Mouse (Mus musculus) testis, adult 2 months (tissue): ENCODE results near the gene Ppp1r35. TPM values are rescaled to one million over a fixed set of nuclear protein-coding genes. Genes with fewer than 3 reads are reported as not detected.
A peak's percentile ranks its signal among the peaks of the same experiment; 100 is the strongest.

Experiments
- H3K27ac ChIP-seq: fragments of 200-500 bp; 2 replicates; pipeline ENCODE4 v1.5.1; 2012; ENCODE audit warnings: low read depth, low read length; ENCODE audit not compliant: control insufficient read depth, insufficient read depth
- H3K27me3 ChIP-seq: fragments of 200-500 bp; 2 replicates; pipeline ENCODE4 v1.6.1; 2012; ENCODE audit warnings: mild to moderate bottlenecking, low read length, moderate library complexity; ENCODE audit not compliant: control insufficient read depth, insufficient read depth
- H3K36me3 ChIP-seq: fragments of 200-500 bp; 2 replicates; pipeline ENCODE4 v1.6.1; 2012; ENCODE audit warnings: mild to moderate bottlenecking, low read length; ENCODE audit not compliant: control insufficient read depth, insufficient read depth
- H3K4me1 ChIP-seq: fragments of 200-500 bp; 2 replicates; pipeline ENCODE4 v1.6.1; 2012; ENCODE audit warnings: low read length; ENCODE audit not compliant: control insufficient read depth, insufficient read depth
- H3K4me3 ChIP-seq: fragments of 200-500 bp; 2 replicates; pipeline ENCODE4 v1.5.1; 2012; ENCODE audit warnings: low read depth, mild to moderate bottlenecking, low read length, moderate library complexity, mixed read lengths; ENCODE audit not compliant: control insufficient read depth
- CTCF ChIP-seq: fragments of 200-500 bp; IDR thresholded peaks from 2 replicates; pipeline ENCODE4 v1.5.1; 2012; ENCODE audit warnings: low read depth, mild to moderate bottlenecking, inconsistent platforms, low read length, moderate library complexity; ENCODE audit not compliant: control insufficient read depth, insufficient read depth, insufficient replicate concordance
- POLR2A ChIP-seq: fragments of 200-500 bp; IDR thresholded peaks from 2 replicates; pipeline ENCODE4 v1.6.1; 2012; ENCODE audit warnings: low read depth, mild to moderate bottlenecking, inconsistent platforms, low read length, moderate library complexity; ENCODE audit not compliant: control insufficient read depth
- polyA plus RNA-seq: library from polyadenylated mRNA; depleted of rRNA; stranded (reverse); fragments of >200 nt; gene quantifications from 2 replicates; pipeline ENCODE4 v1.2.3, GENCODE M21; 2012

Ppp1r35 gene
- polyA plus RNA-seq, 1 experiment = 48.3 TPM

GRCm38 (mm10) chr5:137786109-137786942 is 7.7 kb downstream of the Ppp1r35 start:
- no peak; the same call in 1 of the 2 replicates for TF ChIP-seq CTCF
- peak; percentile 98 for TF ChIP-seq POLR2A

GRCm38 (mm10) chr5:137787151-137787928 is 8.7 kb downstream of the Ppp1r35 start, which contains the start of the genes Mepce and Zcwpw1:
Mepce (minus strand) TSS chr5:137787655.
Zcwpw1 (plus strand) TSS chr5:137787798.
- TF ChIP-seq CTCF (peak; percentile 61; the same call in 1 of the 2 replicates), POLR2A (peak; percentile 84)
- H3K27ac ChIP-seq = peak within 1 kb of the TSS; percentile 99
- H3K4me1 ChIP-seq = peaks cover 12% of the 10 kb centered on the region
- H3K36me3 ChIP-seq = no peaks in the 10 kb centered on the region; the same call in none of the 2 replicates
- no peaks in the 10 kb centered on the region for H3K27me3 ChIP-seq
- H3K4me3 ChIP-seq = peak within 1 kb of the TSS; percentile 99

More at GRCm38 (mm10) chr5:137786109-137786942, 7.7 kb downstream of the Ppp1r35 start:
- Histone ChIP-seq H3K27me3 (no peaks in the 10 kb centered on the region), H3K36me3 (no peaks in the 10 kb centered on the region; the same call in none of the 2 replicates), H3K4me1 (peaks cover 12% of the 10 kb centered on the region), H3K27ac (peak overlapping the region; percentile 99), H3K4me3 (peak overlapping the region; percentile 99)

GRCm38 (mm10) chr5:137788171-137788570 is 9.5 kb downstream of the Ppp1r35 start:
- TF ChIP-seq POLR2A = no peak
- no peak for TF ChIP-seq CTCF
- H3K4me1 ChIP-seq = peaks cover 12% of the 10 kb centered on the region
- H3K36me3 ChIP-seq = no peaks in the 10 kb centered on the region; the same call in 1 of the 2 replicates
- peak overlapping the region; percentile 76 for H3K27ac ChIP-seq
- H3K27me3 ChIP-seq = no peaks in the 10 kb centered on the region
- peak overlapping the region; percentile 95 for H3K4me3 ChIP-seq

GRCm38 (mm10) chr5:137788946-137789531 is 10.4 kb downstream of the Ppp1r35 start:
- H3K36me3 ChIP-seq = no peaks in the 10 kb centered on the region; the same call in 1 of the 2 replicates

GRCm38 (mm10) chr5:137791553-137791952 is 12.9 kb downstream of the Ppp1r35 start:
- no peaks in the 10 kb centered on the region for H3K27me3 ChIP-seq
- no peaks in the 10 kb centered on the region for H3K36me3 ChIP-seq
- TF ChIP-seq CTCF = no peak
- TF ChIP-seq POLR2A = no peak
- H3K4me3 ChIP-seq = no peak overlapping the region
- H3K4me1 ChIP-seq = peaks cover 2% of the 10 kb centered on the region; the same call in 1 of the 2 replicates
- H3K27ac ChIP-seq = no peak overlapping the region

More at GRCm38 (mm10) chr5:137788946-137789531, 10.4 kb downstream of the Ppp1r35 start:
- Histone ChIP-seq H3K27ac (no peak overlapping the region), H3K4me3 (no peak overlapping the region), H3K27me3 (no peaks in the 10 kb centered on the region), H3K4me1 (peaks cover 12% of the 10 kb centered on the region)
- TF ChIP-seq POLR2A = no peak
- no peak for TF ChIP-seq CTCF

GRCm38 (mm10) chr5:137796606-137797005 is 18.0 kb downstream of the Ppp1r35 start:
- Histone ChIP-seq H3K4me3 (no peak overlapping the region), H3K4me1 (no peaks in the 10 kb centered on the region), H3K27ac (no peak overlapping the region), H3K36me3 (no peaks in the 10 kb centered on the region; the same call in 1 of the 2 replicates), H3K27me3 (no peaks in the 10 kb centered on the region)
- TF ChIP-seq POLR2A (no peak), CTCF (no peak)
